Mouse (Mus musculus) neural tube, embryonic 11.5 days (tissue): ENCODE results near the gene Furin. TPM values are rescaled to one million over a fixed set of nuclear protein-coding genes. Genes with fewer than 3 reads are reported as not detected.

Experiments used
- ATAC-seq: fragments of 200-750 bp; cut with Nextera tagmentation; 2 replicates; pipeline ENCODE4 v1.8.0; 2017; ENCODE audit warnings: moderate number of reproducible peaks, mild to moderate bottlenecking, moderate TSS enrichment, moderate library complexity; ENCODE audit not compliant: insufficient read depth, low FRiP score, low TSS enrichment
- DNase-seq: peaks from one replicate; pipeline ENCODE4 v3.0.0-alpha.2; 2015; ENCODE audit warnings: low spot score
- H3K27ac ChIP-seq: fragments of 300-500 bp; sonication (generic); 2 replicates; pipeline ENCODE4 v1.5.1; 2014; ENCODE audit warnings: low read depth, mild to moderate bottlenecking, low read length
- H3K27me3 ChIP-seq: fragments of 300-500 bp; sonication (generic); 2 replicates; pipeline ENCODE4 v1.6.1; 2014; ENCODE audit warnings: mild to moderate bottlenecking, low read length, mixed read lengths; ENCODE audit not compliant: control insufficient read depth, insufficient read depth
- H3K36me3 ChIP-seq: fragments of 300-500 bp; sonication (generic); 2 replicates; pipeline ENCODE4 v1.6.1; 2014; ENCODE audit warnings: mild to moderate bottlenecking, low read length, moderate library complexity, mixed read lengths; ENCODE audit not compliant: control insufficient read depth, insufficient read depth
- H3K4me1 ChIP-seq: fragments of 300-500 bp; sonication (generic); 2 replicates; pipeline ENCODE4 v1.6.1; 2014; ENCODE audit warnings: low read length, mixed read lengths; ENCODE audit not compliant: control insufficient read depth, insufficient read depth
- H3K4me2 ChIP-seq: fragments of 300-500 bp; sonication (generic); 2 replicates; pipeline ENCODE4 v1.6.1; 2014; ENCODE audit warnings: low read depth, mild to moderate bottlenecking, moderate library complexity
- H3K4me3 ChIP-seq: fragments of 300-500 bp; sonication (generic); 2 replicates; pipeline ENCODE4 v1.5.1; 2014; ENCODE audit warnings: low read depth, low read length
- H3K9ac ChIP-seq: fragments of 300-500 bp; sonication (generic); 2 replicates; pipeline ENCODE4 v1.6.1; 2014; ENCODE audit warnings: mild to moderate bottlenecking, low read length
- H3K9me3 ChIP-seq: fragments of 300-500 bp; sonication (generic); 2 replicates; pipeline ENCODE4 v1.6.1; 2016; ENCODE audit warnings: low read length; ENCODE audit not compliant: control insufficient read depth
- WGBS: fragments of 180-500 bp; shearing (Covaris S2); extraction: QIAGEN DNeasy Blood & Tissue Kit; methylation state at CpG from one replicate; pipeline ENCODE4 v1.1.7; 2014; 5-methylcytosine and 5-hydroxymethylcytosine counted together
- polyA plus RNA-seq: library from polyadenylated mRNA; unstranded; fragments of >200 nt; fragmentation: Nextera tagmentation; extraction: Ambion mirVana; gene quantifications from 2 replicates; pipeline ENCODE4 v1.2.1, GENCODE M21; 2014

Gene Furin
- polyA plus RNA-seq, 1 experiment from 2014 or later, result 4.9 TPM

DNA sequence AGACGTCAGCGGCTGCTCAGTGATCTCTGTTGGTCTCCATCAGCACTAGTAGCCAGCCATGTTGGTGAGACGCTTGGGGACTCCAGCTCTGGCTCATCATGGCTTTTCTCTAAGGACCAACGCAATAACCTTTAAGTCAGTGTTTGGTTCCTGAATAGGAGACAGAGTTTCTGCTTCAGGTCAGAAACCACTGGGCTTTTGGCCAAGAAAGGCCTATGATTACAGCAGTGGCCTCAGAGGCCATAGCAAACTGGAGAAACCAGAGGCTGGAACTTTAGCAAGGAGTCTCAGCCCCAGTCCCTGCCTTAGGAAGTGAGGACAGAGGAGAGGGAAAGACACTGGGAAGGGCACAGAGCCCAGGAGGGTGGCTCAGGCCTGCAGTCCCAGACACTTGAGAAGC, 15.3 kb upstream of the Furin start:
- WGBS, result 82% methylated on average over 4 of the region's 4 CpGs
- Histone ChIP-seq H3K4me3 (no peak overlapping the region), H3K27ac (no peak overlapping the region), H3K27me3 (no peaks in the 10 kb centered on the region), H3K4me2 (no peak overlapping the region), H3K36me3 (no peaks in the 10 kb centered on the region), H3K9ac (no peak overlapping the region), H3K9me3 (no peaks in the 10 kb centered on the region), H3K4me1 (no peaks in the 10 kb centered on the region)
- no peak for DNase-seq
- ATAC-seq, result no peak

DNA sequence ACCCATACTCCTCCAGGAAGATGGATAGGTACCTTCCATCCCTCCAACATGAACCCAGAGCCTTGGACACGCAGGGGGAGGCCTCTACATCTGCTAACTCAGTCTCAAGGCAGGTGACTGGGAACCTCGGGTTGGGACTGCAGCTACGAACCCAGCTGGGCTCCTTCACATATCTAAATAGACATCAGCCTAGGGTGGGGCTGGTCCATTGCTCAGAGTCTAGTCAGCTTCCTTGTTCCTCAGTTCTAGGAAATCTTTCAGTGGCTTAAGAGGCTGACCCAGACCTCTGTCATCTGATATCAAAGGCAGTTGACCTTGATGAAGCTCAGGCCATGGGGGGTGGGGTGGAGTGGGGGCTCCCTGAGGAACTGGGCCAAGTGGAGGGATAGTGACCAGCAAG, 14.0 kb upstream of the Furin start:
- no peaks in the 10 kb centered on the region for H3K4me1 ChIP-seq
- H3K27ac ChIP-seq, result no peak overlapping the region
- no peaks in the 10 kb centered on the region for H3K36me3 ChIP-seq
- no peaks in the 10 kb centered on the region for H3K27me3 ChIP-seq
- no peak for ATAC-seq
- WGBS, result 80% methylated on average over 3 of the region's 3 CpGs
- H3K9ac ChIP-seq, result no peak overlapping the region
- H3K4me3 ChIP-seq, result no peak overlapping the region
- no peak overlapping the region for H3K4me2 ChIP-seq
- no peak for DNase-seq
- no peaks in the 10 kb centered on the region for H3K9me3 ChIP-seq

DNA sequence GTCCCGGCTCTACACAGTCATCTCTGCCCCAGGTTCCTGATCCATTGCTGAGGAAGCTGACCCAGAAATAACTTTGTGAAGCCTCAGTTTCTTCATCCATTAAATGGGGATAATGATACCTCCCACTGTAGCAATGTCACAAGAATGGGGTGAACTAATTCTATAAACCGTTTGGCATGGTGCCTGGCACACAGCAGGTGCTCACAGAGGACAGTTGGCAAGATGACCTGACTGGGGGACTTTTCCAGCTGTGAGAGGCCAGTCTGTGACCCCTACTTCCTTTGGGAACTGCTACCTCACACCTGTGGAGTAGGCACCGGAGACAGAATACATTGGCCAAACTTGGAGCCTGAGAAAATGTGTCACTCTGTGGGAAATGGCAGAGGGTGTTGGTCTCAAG, 12.8 kb upstream of the Furin start:
- Histone ChIP-seq H3K4me3 (no peak overlapping the region), H3K9ac (no peak overlapping the region), H3K9me3 (no peaks in the 10 kb centered on the region), H3K27ac (no peak overlapping the region), H3K27me3 (no peaks in the 10 kb centered on the region), H3K4me2 (no peak overlapping the region), H3K4me1 (no peaks in the 10 kb centered on the region), H3K36me3 (no peaks in the 10 kb centered on the region)
- ATAC-seq, result no peak
- 83% methylated on average over 3 of the region's 3 CpGs for WGBS
- DNase-seq, result no peak

DNA sequence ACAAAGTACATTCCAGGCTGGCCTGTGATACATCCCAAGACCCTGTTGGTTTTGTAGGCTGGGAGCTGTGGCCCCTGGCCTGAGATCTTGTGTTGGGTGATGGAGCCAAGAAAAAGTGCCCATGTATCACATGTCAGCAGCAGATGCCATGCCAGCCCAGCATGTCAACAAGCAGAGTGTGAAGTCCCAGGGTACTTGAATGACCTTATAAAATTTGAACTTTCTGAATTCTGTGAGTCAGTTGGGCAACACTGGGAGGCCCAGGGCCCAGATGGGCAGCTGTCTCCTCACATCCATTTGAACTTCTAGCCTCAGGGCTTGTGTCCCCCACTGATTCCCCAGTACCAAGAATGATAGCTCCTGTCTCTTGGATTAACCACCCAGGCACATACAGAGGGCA, 12.4 kb upstream of the Furin start:
- no peaks in the 10 kb centered on the region for H3K4me1 ChIP-seq
- no peak overlapping the region for H3K4me3 ChIP-seq
- H3K4me2 ChIP-seq, result no peak overlapping the region
- H3K27ac ChIP-seq, result no peak overlapping the region
- no peaks in the 10 kb centered on the region for H3K9me3 ChIP-seq
- no peaks in the 10 kb centered on the region for H3K36me3 ChIP-seq
- no peak for DNase-seq
- no peaks in the 10 kb centered on the region for H3K27me3 ChIP-seq
- ATAC-seq, result no peak
- no peak overlapping the region for H3K9ac ChIP-seq

DNA sequence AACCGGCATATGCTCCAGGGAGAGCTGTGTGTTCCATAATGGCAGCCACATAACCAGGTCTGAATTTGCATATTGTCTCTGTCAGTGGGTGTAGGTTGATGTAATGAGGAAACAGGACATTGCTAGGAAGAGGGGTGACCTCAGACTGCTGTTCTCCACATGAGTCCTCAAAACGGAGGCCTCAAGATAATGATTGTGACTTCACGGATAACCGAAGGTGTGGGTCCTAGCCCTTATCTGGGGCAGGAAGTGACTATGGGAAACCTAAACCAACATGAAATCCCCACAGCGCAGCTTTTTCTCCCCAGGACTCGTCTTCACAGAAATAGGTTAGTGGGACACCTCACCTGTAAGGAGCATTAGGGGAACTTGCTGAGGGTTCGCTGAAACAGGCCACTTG, 11.7 kb upstream of the Furin start:
- H3K4me3 ChIP-seq, result no peak overlapping the region
- no peak overlapping the region for H3K27ac ChIP-seq
- no peaks in the 10 kb centered on the region for H3K36me3 ChIP-seq
- ATAC-seq (no peak), DNase-seq (no peak)
- H3K27me3 ChIP-seq, result no peaks in the 10 kb centered on the region
- H3K9ac ChIP-seq, result no peak overlapping the region
- H3K4me2 ChIP-seq, result no peak overlapping the region
- WGBS, result 92% methylated on average over 7 of the region's 7 CpGs
- H3K9me3 ChIP-seq, result no peaks in the 10 kb centered on the region
- H3K4me1 ChIP-seq, result no peaks in the 10 kb centered on the region

DNA sequence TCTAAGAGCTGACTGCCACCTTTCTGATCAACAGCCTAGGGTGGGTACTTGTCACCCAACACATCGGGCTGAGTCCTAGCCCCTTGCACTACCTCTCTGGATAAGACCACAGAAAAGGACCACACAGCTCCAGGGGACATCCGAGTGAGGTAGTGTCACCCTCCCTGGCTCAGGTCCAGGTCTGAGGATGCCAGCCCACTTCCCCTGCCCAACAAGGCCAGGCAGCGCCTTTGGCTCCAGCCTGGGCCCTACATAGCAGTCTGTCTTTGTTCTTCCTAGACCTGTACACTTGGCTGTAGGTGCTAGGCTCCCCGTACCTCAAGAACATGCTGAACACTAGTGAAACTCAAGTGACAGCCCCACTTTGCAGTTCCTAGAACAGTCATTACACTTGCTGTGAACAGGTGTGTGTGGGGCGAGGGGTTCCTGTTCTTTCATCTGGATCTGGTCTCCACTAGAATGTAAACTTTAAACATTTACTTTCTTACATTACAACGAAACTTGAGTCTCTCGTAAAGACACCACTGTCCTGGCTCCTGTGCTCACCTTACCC, 9.1 kb upstream of the Furin start:
- H3K27ac ChIP-seq, result no peak overlapping the region
- H3K9ac ChIP-seq, result no peak overlapping the region
- no peaks in the 10 kb centered on the region for H3K27me3 ChIP-seq
- H3K4me2 ChIP-seq, result no peak overlapping the region
- no peak overlapping the region for H3K4me3 ChIP-seq
- H3K36me3 ChIP-seq, result no peaks in the 10 kb centered on the region
- no peak for DNase-seq
- 89% methylated on average over 7 of the region's 7 CpGs for WGBS
- H3K9me3 ChIP-seq, result no peaks in the 10 kb centered on the region
- no peak for ATAC-seq
- no peaks in the 10 kb centered on the region for H3K4me1 ChIP-seq

DNA sequence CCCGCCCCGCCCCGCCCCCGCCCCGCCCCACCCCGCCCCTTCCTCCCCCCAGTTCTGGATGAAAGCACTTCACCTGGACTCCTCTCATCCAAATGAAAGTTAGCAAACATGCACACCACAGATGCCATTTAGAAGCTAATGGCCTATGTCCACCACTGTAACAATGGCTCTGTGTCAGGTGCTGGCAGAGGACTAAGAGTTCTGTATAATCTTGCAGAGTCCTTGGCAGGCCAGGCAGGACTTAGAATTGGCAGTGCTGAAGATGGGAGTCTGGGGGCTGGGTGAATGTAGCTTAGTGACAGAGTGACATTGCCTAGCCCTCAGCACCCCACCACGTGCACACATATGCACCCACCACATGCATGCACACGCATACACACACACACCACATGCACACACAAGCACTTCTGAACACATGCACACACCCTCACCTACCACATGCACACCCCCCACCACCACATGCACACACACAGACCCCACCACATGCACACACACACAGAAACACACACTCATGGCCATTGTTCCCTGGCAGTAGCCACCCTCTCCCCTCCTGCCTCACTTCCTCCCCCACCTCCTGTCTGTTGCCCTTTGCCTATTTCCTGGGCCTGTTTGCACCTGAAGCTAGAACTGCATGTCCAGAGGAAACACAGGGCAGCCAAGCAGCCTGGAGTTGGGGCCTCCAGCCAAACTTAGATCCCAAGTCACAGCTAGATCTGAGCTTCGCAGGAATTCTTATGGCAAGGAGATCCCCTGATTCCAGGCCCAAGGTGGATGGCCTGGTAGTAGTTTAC, 8.5 kb upstream of the Furin start:
- Histone ChIP-seq H3K4me2 (no peak overlapping the region), H3K4me3 (no peak overlapping the region), H3K9me3 (no peaks in the 10 kb centered on the region), H3K4me1 (no peaks in the 10 kb centered on the region), H3K27me3 (no peaks in the 10 kb centered on the region), H3K9ac (no peak overlapping the region), H3K27ac (no peak overlapping the region), H3K36me3 (no peaks in the 10 kb centered on the region)
- DNase-seq (no peak), ATAC-seq (no peak)
- WGBS, result 60% methylated on average over 9 of the region's 9 CpGs

DNA sequence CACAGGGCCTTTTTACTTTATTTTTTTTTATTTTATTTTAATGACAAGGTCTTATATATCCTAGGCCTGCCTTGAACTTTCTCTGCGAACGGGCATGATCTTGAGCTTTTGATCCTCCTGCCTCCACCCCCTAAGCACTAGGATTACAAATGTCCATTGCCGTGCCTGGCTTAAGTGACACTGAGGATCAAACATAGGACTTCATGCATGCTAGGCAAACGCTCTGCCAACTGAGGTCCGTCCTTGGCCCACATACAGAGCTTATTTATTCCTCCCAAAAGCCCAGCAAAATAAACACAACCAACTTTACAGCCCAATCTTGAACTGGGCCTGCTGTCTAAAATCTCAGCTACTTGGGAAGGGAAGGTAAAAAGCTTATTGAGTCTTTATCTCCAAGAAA, 7.5 kb upstream of the Furin start:
- 74% methylated on average over 5 of the region's 5 CpGs for WGBS
- Histone ChIP-seq H3K4me2 (no peak overlapping the region), H3K27me3 (no peaks in the 10 kb centered on the region)

DNA sequence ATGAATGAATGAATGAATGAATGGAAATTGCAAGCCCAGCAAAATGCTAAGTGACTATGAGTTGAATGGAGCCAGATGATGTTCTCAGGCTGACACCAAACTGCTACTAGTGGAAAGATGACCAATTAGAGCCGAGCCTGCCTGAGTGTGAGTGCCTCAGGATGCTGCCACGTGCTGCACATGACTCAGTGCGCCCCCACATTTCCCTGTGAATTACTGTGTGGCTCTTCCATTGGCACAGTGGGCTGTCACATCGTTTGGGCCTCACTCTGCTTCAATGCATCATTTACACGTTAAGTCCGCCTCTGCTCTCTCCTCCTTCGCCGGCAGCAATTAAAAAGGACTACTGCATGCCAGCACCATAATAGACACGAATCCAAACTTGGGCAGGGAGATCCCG, 7.0 kb upstream of the Furin start:
- Histone ChIP-seq H3K9ac (no peak overlapping the region), H3K9me3 (no peaks in the 10 kb centered on the region), H3K27ac (no peak overlapping the region), H3K27me3 (no peaks in the 10 kb centered on the region), H3K4me3 (no peak overlapping the region), H3K36me3 (no peaks in the 10 kb centered on the region), H3K4me2 (no peak overlapping the region), H3K4me1 (no peaks in the 10 kb centered on the region)
- ATAC-seq, result no peak
- no peak for DNase-seq
- WGBS, result 72% methylated on average over 10 of the region's 10 CpGs

More for the DNA sequence above, 7.5 kb upstream of the Furin start:
- no peak overlapping the region for H3K4me3 ChIP-seq
- DNase-seq, result no peak
- no peaks in the 10 kb centered on the region for H3K4me1 ChIP-seq
- H3K27ac ChIP-seq, result no peak overlapping the region
- no peaks in the 10 kb centered on the region for H3K36me3 ChIP-seq
- no peaks in the 10 kb centered on the region for H3K9me3 ChIP-seq
- H3K9ac ChIP-seq, result no peak overlapping the region
- ATAC-seq, result no peak
